Mouse (Mus musculus) megakaryocyte, adult 5-6 weeks (primary cell): ENCODE measurements around the gene Pard3. TPM values are rescaled to one million over a fixed set of nuclear protein-coding genes. Genes with fewer than 3 reads are reported as not detected.

ENCODE experiments used
- ATAC-seq: 2 replicates; pipeline ENCODE4 v1.8.0; 2016; ENCODE audit warnings: mild to moderate bottlenecking, inconsistent platforms; ENCODE audit not compliant: poor library complexity, severe bottlenecking
- total RNA-seq, 2 experiments: library from RNA; stranded (forward) in 1 of 2; stranded (reverse) in 1 of 2; fragments of 153-499, 151-499 nt in 1 of 2; fragments of 221-1000, 200-1000 nt in 1 of 2; gene quantifications; 2 replicates each; pipeline versions ENCODE4 v1.2.3 to v1.2.4; 2015 to 2017

Pard3 gene
- total RNA-seq, 2 experiments from 2014 or later, result not detected

GRCm38 (mm10) chr8:127269082-127269747 lies 205.5 kb downstream of the Pard3 start:
- no peak for ATAC-seq

- ATAC-seq, result no peak
Observed at GRCm38 (mm10) chr8:127271186-127271585, 207.5 kb downstream of the Pard3 start.

DNA sequence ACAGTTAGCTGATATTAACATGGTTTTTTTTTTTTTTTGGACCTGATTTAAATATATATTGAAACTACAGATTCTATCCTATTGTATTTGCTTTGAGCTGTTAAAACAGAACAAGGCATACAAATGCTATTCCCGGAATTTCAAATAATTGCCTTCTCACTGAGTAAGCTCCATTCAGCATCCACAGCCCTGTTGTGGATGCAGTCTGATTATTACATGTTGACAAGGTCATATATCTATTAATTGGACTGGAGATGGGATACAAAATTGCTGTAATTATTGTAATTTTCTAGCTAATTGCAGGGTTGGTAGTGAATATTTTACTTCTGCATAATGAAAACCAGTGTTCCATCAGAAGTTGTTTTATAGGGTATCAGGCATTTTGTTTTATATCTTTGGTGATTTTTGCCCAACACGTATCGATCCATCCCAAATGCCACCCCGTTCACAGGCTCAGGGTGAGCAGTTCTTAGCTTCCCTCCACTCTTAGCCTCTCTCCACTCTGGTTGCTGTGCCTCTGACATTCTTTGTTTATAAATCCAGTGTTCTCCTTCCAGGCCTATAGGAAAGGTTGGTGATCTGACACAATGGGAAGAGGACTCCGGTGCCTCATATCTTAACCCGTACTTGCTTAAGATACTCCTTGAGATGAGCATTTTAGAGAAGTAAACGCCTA lies 216.7 kb downstream of the Pard3 start:
- ATAC-seq, result no peak

- ATAC-seq, result no peak
Observed at GRCm38 (mm10) chr8:127281035-127281434, 217.3 kb downstream of the Pard3 start.

- peak; percentile 43; the same call in 1 of the 2 replicates for ATAC-seq
Observed at GRCm38 (mm10) chr8:127284462-127285216, 220.9 kb downstream of the Pard3 start.

DNA sequence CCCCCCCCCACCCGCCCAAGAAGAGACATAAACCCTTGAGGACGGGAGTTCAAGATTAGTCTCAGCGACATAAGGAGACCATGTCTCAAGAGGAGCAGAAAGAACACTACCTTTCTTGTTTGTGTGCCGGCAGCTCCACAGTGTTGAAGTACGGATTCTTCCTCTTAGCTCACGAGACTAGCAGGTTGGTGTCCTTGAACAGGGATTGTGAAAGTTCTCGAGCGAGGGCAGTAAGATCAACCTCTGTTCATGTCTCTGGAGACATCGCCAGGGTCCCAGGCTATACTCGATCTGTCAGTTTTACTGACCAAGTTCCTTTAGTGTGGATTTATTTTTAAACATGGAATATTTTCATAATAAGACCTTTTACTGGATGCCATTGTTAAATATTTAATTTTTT lies 224.1 kb downstream of the Pard3 start:
- ATAC-seq, result no peak

DNA sequence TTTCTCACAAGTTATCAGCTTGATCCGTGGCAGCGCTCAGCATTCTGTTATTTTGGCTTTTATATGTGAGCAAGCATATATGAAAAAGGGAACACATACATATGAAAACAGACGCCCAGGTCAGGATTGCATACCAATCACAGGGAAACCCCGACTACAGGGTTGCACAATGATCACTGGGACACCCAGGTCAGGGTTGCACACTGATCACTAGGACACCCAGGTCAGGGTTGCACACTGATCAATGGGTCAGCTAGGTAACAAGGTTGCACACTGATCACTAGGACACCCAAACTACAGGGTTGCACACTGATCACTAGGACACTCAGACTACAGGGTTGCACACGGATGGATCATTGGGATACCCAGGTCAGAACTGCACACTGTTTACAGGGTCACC lies 228.6 kb downstream of the Pard3 start:
- ATAC-seq, result no peak

- no peak for ATAC-seq
Observed at GRCm38 (mm10) chr8:127293025-127293729, 229.5 kb downstream of the Pard3 start.

GRCm38 (mm10) chr8:127294061-127294460 lies 230.4 kb downstream of the Pard3 start:
- no peak for ATAC-seq

GRCm38 (mm10) chr8:127295848-127296247 lies 232.2 kb downstream of the Pard3 start:
- ATAC-seq, result no peak

GRCm38 (mm10) chr8:127300493-127300892 lies 236.8 kb downstream of the Pard3 start:
- no peak for ATAC-seq

DNA sequence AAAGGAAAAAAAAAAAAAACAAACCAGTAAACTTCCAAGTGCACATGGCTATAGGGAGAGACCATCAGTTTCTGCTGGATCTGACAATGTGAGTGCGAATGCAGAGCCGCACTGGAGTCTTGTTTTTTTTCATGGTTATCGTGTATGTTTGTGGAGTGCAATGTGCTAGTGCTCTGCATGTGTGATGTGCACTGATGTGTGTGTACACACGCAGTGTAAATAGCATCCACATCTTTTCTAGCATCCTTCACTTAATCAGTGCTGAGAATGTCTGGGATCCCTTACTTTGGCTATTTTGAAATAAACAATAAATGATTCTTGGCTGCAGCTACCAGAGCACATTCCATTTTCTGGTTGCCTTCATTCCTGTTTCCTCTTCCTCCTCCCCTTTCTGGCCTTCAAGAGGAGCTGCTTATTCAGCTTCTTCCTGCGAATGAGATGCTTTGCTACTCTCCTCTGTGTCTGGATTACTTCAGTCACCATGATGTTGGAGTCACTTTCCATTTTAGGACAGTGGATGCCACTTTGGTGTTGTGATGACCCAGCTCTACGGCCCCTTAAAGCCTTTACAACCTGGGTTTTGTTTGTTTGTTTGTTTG lies 239.3 kb downstream of the Pard3 start:
- ATAC-seq, result no peak

- ATAC-seq, result no peak
Observed at GRCm38 (mm10) chr8:127307026-127307425, 243.3 kb downstream of the Pard3 start.

GRCm38 (mm10) chr8:127309363-127309762 lies 245.7 kb downstream of the Pard3 start:
- no peak for ATAC-seq

DNA sequence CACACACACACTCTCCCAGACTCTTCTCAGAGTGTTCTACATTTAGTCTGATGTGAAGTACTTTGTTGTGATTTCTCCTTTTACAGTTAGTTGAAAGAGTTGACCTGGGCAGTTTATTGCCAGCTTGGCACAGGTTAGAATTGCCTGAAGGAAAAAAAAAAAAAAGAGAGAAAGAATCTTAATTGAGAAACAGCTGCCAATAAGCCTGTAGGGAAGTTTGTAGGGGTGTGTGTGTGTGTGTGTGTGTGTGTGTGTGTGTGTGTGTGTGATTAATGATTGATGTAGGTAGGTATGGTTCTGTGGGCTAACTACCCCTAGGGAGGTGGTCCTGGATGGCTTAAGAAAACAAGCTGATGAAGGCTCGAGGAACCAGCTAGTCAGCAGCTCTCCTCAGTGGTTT lies 252.1 kb downstream of the Pard3 start:
- ATAC-seq, result no peak

DNA sequence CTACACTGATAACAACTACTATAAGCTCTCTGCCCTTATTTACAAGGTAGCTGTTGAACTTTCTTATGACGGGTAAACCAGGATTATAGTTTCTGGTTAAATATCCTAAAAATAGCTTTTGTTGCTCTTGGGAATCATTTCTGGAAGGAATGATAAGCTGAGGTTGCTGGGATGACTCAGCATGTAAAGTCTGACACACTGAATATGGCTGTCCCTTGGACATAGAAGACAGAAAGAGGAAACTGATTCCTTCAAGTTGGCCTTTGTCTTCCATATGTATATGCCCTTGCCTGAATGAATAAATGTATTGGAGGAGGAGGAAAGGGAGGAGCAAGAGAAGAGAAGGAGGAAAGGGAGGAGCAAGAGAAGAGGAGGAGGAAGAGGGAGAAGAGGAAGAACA lies 254.2 kb downstream of the Pard3 start:
- no peak for ATAC-seq

DNA sequence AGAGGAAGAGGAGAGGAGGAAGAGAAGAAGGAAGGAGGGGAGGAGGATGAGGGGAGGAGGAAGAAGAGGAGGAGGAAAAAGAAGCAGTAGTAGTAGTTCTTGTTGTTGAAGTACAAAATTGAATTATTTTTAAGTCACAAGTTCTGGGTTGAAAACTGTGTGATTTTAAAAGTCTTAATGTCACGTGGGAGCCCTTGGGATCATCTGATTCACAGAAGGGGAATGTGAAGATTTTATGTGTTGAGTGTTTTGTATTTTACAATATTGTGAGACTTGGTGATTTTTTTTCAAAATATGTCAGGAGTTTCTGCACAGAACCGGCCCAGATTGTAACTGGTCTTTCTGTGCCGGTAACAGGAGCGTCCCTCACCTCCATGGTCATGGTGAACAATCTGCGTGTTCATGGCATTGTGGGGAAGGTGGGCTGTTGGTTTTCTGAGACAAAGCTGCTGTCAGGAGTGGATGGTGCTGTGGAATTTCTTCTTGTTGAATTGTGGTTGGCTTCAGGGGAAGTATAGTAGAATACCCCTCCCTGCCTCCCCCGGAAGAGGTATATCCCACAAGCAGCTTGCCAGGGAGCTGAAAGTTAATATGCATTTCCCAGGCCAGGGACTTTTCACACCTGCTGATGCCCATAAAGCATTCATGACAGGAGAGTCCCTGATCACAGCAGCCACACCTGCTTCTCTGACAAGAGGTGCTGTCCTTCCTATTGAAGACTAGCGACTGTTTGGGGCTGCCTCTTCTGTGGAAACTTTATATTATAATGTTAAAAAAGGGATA lies 254.9 kb downstream of the Pard3 start:
- ATAC-seq, result peak; percentile 23; the same call in 1 of the 2 replicates

- no peak for ATAC-seq
Observed at GRCm38 (mm10) chr8:127320930-127321329, 257.2 kb downstream of the Pard3 start.

GRCm38 (mm10) chr8:127323583-127324360 lies 260.1 kb downstream of the Pard3 start:
- no peak for ATAC-seq
